Mouse (Mus musculus): Measurements from ENCODE around the gene Arid3a. TPM values are rescaled to one million over a fixed set of nuclear protein-coding genes. Genes with fewer than 3 reads are reported as not detected.
A peak's percentile ranks its signal among the peaks of the same experiment; 100 is the strongest.
"Not testable (repeated sequence)": the region's sequence is repeated elsewhere in the genome, so short reads cannot be mapped to it uniquely, and the experiment has no call there.

Gene Arid3a
- polyA plus RNA-seq, 1 experiment, result 3.6 TPM

- 50% methylated on average over 7 of the region's 7 CpGs for WGBS
- no peak for DNase-seq (ENCODE audit: low read depth, low spot score)
These were observed 13.9 kb downstream of the Arid3a start for GRCm38 (mm10) chr10:79940749-79941148.

GRCm38 (mm10) chr10:79942988-79943387 is 16.1 kb downstream of the Arid3a start:
- WGBS, result 93% methylated on average over 1 of the region's 1 CpGs
- DNase-seq (ENCODE audit: low read depth, low spot score), result no peak

- 33% methylated on average over 9 of the region's 9 CpGs for WGBS
- no peak for DNase-seq (ENCODE audit: low read depth, low spot score)
These were observed 16.6 kb downstream of the Arid3a start for GRCm38 (mm10) chr10:79943471-79943901.

GRCm38 (mm10) chr10:79945507-79946234 is 18.8 kb downstream of the Arid3a start:
- no peak for DNase-seq (ENCODE audit: low read depth, low spot score)
- 40% methylated on average over 16 of the region's 16 CpGs for WGBS

GRCm38 (mm10) chr10:79946752-79947322 is 20.0 kb downstream of the Arid3a start:
- WGBS, result 54% methylated on average over 7 of the region's 7 CpGs
- DNase-seq (ENCODE audit: low read depth, low spot score), result no peak

- 87% methylated on average over 6 of the region's 6 CpGs for WGBS
- no peak for DNase-seq (ENCODE audit: low read depth, low spot score)
These were observed 20.7 kb downstream of the Arid3a start for GRCm38 (mm10) chr10:79947502-79947901.

- no peak for DNase-seq (ENCODE audit: low read depth, low spot score)
These were observed 23.0 kb downstream of the Arid3a start for GRCm38 (mm10) chr10:79949873-79950272.

GRCm38 (mm10) chr10:79950661-79951060 is 23.8 kb downstream of the Arid3a start:
- WGBS, result 88% methylated on average over 18 of the region's 18 CpGs

More at GRCm38 (mm10) chr10:79949873-79950272, 23.0 kb downstream of the Arid3a start:
- WGBS, result 92% methylated on average over 4 of the region's 4 CpGs

GRCm38 (mm10) chr10:79953946-79954345 is 27.1 kb downstream of the Arid3a start:
- DNase-seq (ENCODE audit: low read depth, low spot score), result no peak
- 81% methylated on average over 6 of the region's 6 CpGs for WGBS

More at GRCm38 (mm10) chr10:79950661-79951060, 23.8 kb downstream of the Arid3a start:
- no peak for DNase-seq (ENCODE audit: low read depth, low spot score)

- 86% methylated on average over 9 of the region's 9 CpGs for WGBS
- no peak for DNase-seq (ENCODE audit: low read depth, low spot score)
These were observed 28.8 kb downstream of the Arid3a start for GRCm38 (mm10) chr10:79955691-79956090.

- DNase-seq (ENCODE audit: low read depth, low spot score), result no peak
- 65% methylated on average over 4 of the region's 4 CpGs for WGBS
These were observed 29.9 kb downstream of the Arid3a start for GRCm38 (mm10) chr10:79956643-79957154.

- 7% methylated on average over 21 of the region's 21 CpGs for WGBS
- no peak for DNase-seq (ENCODE audit: low read depth, low spot score)
These were observed 31.4 kb downstream of the Arid3a start for GRCm38 (mm10) chr10:79958140-79958816.

- 5% methylated on average over 10 of the region's 10 CpGs for WGBS
- DNase-seq (ENCODE audit: low read depth, low spot score), result not testable (repeated sequence)
These were observed 32.6 kb downstream of the Arid3a start for GRCm38 (mm10) chr10:79959412-79959811.

- DNase-seq (ENCODE audit: low read depth, low spot score), result peak; percentile 98
- under 1% methylated on average over 61 of the region's 61 CpGs for WGBS
These were observed 33.2 kb downstream of the Arid3a start, which contains the start of gene Wdr18 for GRCm38 (mm10) chr10:79959847-79960601. Gene Wdr18, plus strand, starts transcription at chr10:79960152.

- no peak for DNase-seq (ENCODE audit: low read depth, low spot score)
- WGBS, result 7% methylated on average over 10 of the region's 10 CpGs
These were observed 33.9 kb downstream of the Arid3a start for GRCm38 (mm10) chr10:79960671-79961294.

- 93% methylated on average over 7 of the region's 7 CpGs for WGBS
- DNase-seq (ENCODE audit: low read depth, low spot score), result no peak
These were observed 37.9 kb downstream of the Arid3a start for GRCm38 (mm10) chr10:79964727-79965126.

- WGBS, result 86% methylated on average over 5 of the region's 5 CpGs
- DNase-seq (ENCODE audit: low read depth, low spot score), result no peak
These were observed 38.5 kb downstream of the Arid3a start for GRCm38 (mm10) chr10:79965325-79965724.

- 86% methylated on average over 5 of the region's 5 CpGs for WGBS
- DNase-seq (ENCODE audit: low read depth, low spot score), result no peak
These were observed 40.1 kb downstream of the Arid3a start for GRCm38 (mm10) chr10:79966886-79967400.

GRCm38 (mm10) chr10:79968181-79968580 is 41.3 kb downstream of the Arid3a start:
- 88% methylated on average over 1 of the region's 1 CpGs for WGBS
- no peak for DNase-seq (ENCODE audit: low read depth, low spot score)
